Mouse (Mus musculus) limb, embryonic 13.5 days (tissue): ENCODE measurements at regions not wholly inside any gene's neighbourhood (a gene's known extent, or its start where the extent isn't known, plus 50 kb on each side); places are given as distances from the start of the nearest gene placed in this dataset.
"Not testable (repeated sequence)": the region's sequence is repeated elsewhere in the genome, so short reads cannot be mapped to it uniquely, and the experiment has no call there.

Experiments used
- ATAC-seq: fragments of 200-750 bp; cut with Nextera tagmentation; 2 replicates; pipeline ENCODE4 v1.8.0; 2017; ENCODE audit warnings: low read depth, moderate number of reproducible peaks, moderate TSS enrichment; ENCODE audit not compliant: low FRiP score
- H3K27ac ChIP-seq: fragments of 300-500 bp; sonication (generic); 2 replicates; pipeline ENCODE4 v1.5.1; 2015; ENCODE audit warnings: inconsistent platforms, mild to moderate bottlenecking, moderate library complexity
- H3K27me3 ChIP-seq: fragments of 300-500 bp; sonication (generic); 2 replicates; pipeline ENCODE4 v1.6.1; 2015; ENCODE audit warnings: mild to moderate bottlenecking, inconsistent platforms
- H3K36me3 ChIP-seq: fragments of 300-500 bp; sonication (generic); 2 replicates; pipeline ENCODE4 v1.6.1; 2015; ENCODE audit warnings: inconsistent platforms, mild to moderate bottlenecking, moderate library complexity
- H3K4me1 ChIP-seq: fragments of 300-500 bp; sonication (generic); 2 replicates; pipeline ENCODE4 v1.6.1; 2015; ENCODE audit warnings: inconsistent platforms
- H3K4me2 ChIP-seq: fragments of 300-500 bp; sonication (generic); replicated peaks from 2 replicates; pipeline ENCODE4 v1.6.1; 2015; ENCODE audit warnings: inconsistent platforms, mild to moderate bottlenecking, moderate library complexity
- H3K4me3 ChIP-seq: fragments of 300-500 bp; sonication (generic); 2 replicates; pipeline ENCODE4 v1.5.1; 2015; ENCODE audit warnings: moderate library complexity, mild to moderate bottlenecking, inconsistent platforms
- H3K9ac ChIP-seq: fragments of 300-500 bp; sonication (generic); 2 replicates; pipeline ENCODE4 v1.6.1; 2015; ENCODE audit warnings: mild to moderate bottlenecking, inconsistent platforms
- H3K9me3 ChIP-seq: fragments of 300-500 bp; sonication (generic); 2 replicates; pipeline ENCODE4 v1.6.1; 2016; ENCODE audit warnings: inconsistent platforms
- WGBS: fragments of 180-500 bp; shearing (Covaris S2); methylation state at CpG from one replicate; pipeline ENCODE4 v1.1.7; 2015; 5-methylcytosine and 5-hydroxymethylcytosine counted together

GRCm38 (mm10) chr7:129750936-129751335 is 159.3 kb downstream of the Wdr11 start:
- peaks cover 11% of the 10 kb centered on the region for H3K9me3 ChIP-seq
- no peak overlapping the region for H3K9ac ChIP-seq
- peaks cover 30% of the 10 kb centered on the region for H3K4me1 ChIP-seq
- no peak overlapping the region for H3K4me3 ChIP-seq
- ATAC-seq = no peak; the same call in 1 of the 2 replicates
- H3K36me3 ChIP-seq = no peaks in the 10 kb centered on the region
- H3K27me3 ChIP-seq = no peaks in the 10 kb centered on the region
- no peak overlapping the region for H3K4me2 ChIP-seq
- H3K27ac ChIP-seq = peak overlapping the region; percentile 11

GRCm38 (mm10) chr7:129754737-129755136 is 163.1 kb downstream of the Wdr11 start:
- H3K27me3 ChIP-seq = no peaks in the 10 kb centered on the region
- no peak for ATAC-seq
- 52% methylated on average over 5 of the region's 5 CpGs for WGBS
- H3K27ac ChIP-seq = no peak overlapping the region
- H3K9ac ChIP-seq = no peak overlapping the region
- peaks cover 4% of the 10 kb centered on the region; the same call in 1 of the 2 replicates for H3K9me3 ChIP-seq
- peaks cover 29% of the 10 kb centered on the region for H3K4me1 ChIP-seq
- no peaks in the 10 kb centered on the region for H3K36me3 ChIP-seq
- no peak overlapping the region for H3K4me2 ChIP-seq
- H3K4me3 ChIP-seq = no peak overlapping the region

GRCm38 (mm10) chr7:129756138-129756537 is 164.5 kb downstream of the Wdr11 start:
- H3K4me2 ChIP-seq = no peak overlapping the region
- no peak for ATAC-seq
- H3K9ac ChIP-seq = 0 out of 2 replicates have a peak overlapping the region, but pooled peaks have one; percentile 13
- peaks cover 35% of the 10 kb centered on the region for H3K4me1 ChIP-seq
- peaks cover 4% of the 10 kb centered on the region; the same call in 1 of the 2 replicates for H3K9me3 ChIP-seq
- H3K4me3 ChIP-seq = no peak overlapping the region
- no peaks in the 10 kb centered on the region for H3K36me3 ChIP-seq
- H3K27ac ChIP-seq = no peak overlapping the region
- 88% methylated on average over 6 of the region's 6 CpGs for WGBS
- no peaks in the 10 kb centered on the region for H3K27me3 ChIP-seq

GRCm38 (mm10) chr7:129759848-129760247 is 168.2 kb downstream of the Wdr11 start:
- no peak overlapping the region; the same call in 1 of the 2 replicates for H3K27ac ChIP-seq
- no peak overlapping the region for H3K4me3 ChIP-seq
- H3K9me3 ChIP-seq = peaks cover 4% of the 10 kb centered on the region; the same call in 1 of the 2 replicates
- no peak for ATAC-seq
- no peaks in the 10 kb centered on the region for H3K27me3 ChIP-seq
- H3K4me1 ChIP-seq = peaks cover 36% of the 10 kb centered on the region
- 79% methylated on average over 4 of the region's 4 CpGs for WGBS
- no peaks in the 10 kb centered on the region for H3K36me3 ChIP-seq
- H3K9ac ChIP-seq = no peak overlapping the region
- no peak overlapping the region for H3K4me2 ChIP-seq

GRCm38 (mm10) chr7:129760386-129760785 is 168.7 kb downstream of the Wdr11 start:
- no peaks in the 10 kb centered on the region for H3K27me3 ChIP-seq
- peaks cover 36% of the 10 kb centered on the region for H3K4me1 ChIP-seq
- H3K27ac ChIP-seq = 0 out of 2 replicates have a peak overlapping the region, but pooled peaks have one; percentile 3
- H3K4me2 ChIP-seq = no peak overlapping the region
- H3K9ac ChIP-seq = no peak overlapping the region
- no peak overlapping the region for H3K4me3 ChIP-seq
- no peak for ATAC-seq
- 68% methylated on average over 2 of the region's 2 CpGs for WGBS
- H3K9me3 ChIP-seq = peaks cover 4% of the 10 kb centered on the region; the same call in 1 of the 2 replicates
- H3K36me3 ChIP-seq = no peaks in the 10 kb centered on the region

- H3K9me3 ChIP-seq = no peaks in the 10 kb centered on the region
- peaks cover 3% of the 10 kb centered on the region; the same call in 1 of the 2 replicates for H3K27me3 ChIP-seq
- H3K9ac ChIP-seq = no peak overlapping the region
- H3K4me1 ChIP-seq = peaks cover 28% of the 10 kb centered on the region; the same call in 1 of the 2 replicates
- H3K27ac ChIP-seq = no peak overlapping the region
- 45% methylated on average over 5 of the region's 5 CpGs for WGBS
- H3K4me3 ChIP-seq = no peak overlapping the region
- H3K4me2 ChIP-seq = no peak overlapping the region
- no peaks in the 10 kb centered on the region for H3K36me3 ChIP-seq
- no peak for ATAC-seq
Observed at GRCm38 (mm10) chr7:129763754-129764153, 172.1 kb downstream of the Wdr11 start.

- no peak overlapping the region for H3K27ac ChIP-seq
- ATAC-seq = no peak
- no peak overlapping the region for H3K4me3 ChIP-seq
- H3K36me3 ChIP-seq = no peaks in the 10 kb centered on the region
- H3K4me1 ChIP-seq = peaks cover 28% of the 10 kb centered on the region; the same call in 1 of the 2 replicates
- no peak overlapping the region for H3K4me2 ChIP-seq
- H3K9ac ChIP-seq = no peak overlapping the region
- H3K27me3 ChIP-seq = peaks cover 5% of the 10 kb centered on the region; the same call in 1 of the 2 replicates
- WGBS = 85% methylated on average over 5 of the region's 5 CpGs
- no peaks in the 10 kb centered on the region for H3K9me3 ChIP-seq
Observed at GRCm38 (mm10) chr7:129764456-129764970, 172.8 kb downstream of the Wdr11 start.

- Histone ChIP-seq H3K27ac (no peak overlapping the region), H3K36me3 (no peaks in the 10 kb centered on the region), H3K27me3 (peaks cover 5% of the 10 kb centered on the region; the same call in 1 of the 2 replicates), H3K9ac (no peak overlapping the region), H3K4me1 (peaks cover 17% of the 10 kb centered on the region; the same call in 1 of the 2 replicates), H3K4me2 (no peak overlapping the region), H3K4me3 (no peak overlapping the region), H3K9me3 (no peaks in the 10 kb centered on the region)
- no peak for ATAC-seq
- WGBS = 87% methylated on average over 7 of the region's 7 CpGs
Observed at GRCm38 (mm10) chr7:129765681-129766080, 174.0 kb downstream of the Wdr11 start.

- Histone ChIP-seq H3K4me1 (peaks cover 13% of the 10 kb centered on the region; the same call in 1 of the 2 replicates), H3K4me3 (no peak overlapping the region), H3K4me2 (no peak overlapping the region), H3K9me3 (no peaks in the 10 kb centered on the region), H3K9ac (no peak overlapping the region), H3K27ac (no peak overlapping the region), H3K27me3 (peaks cover 5% of the 10 kb centered on the region; the same call in 1 of the 2 replicates), H3K36me3 (no peaks in the 10 kb centered on the region)
- ATAC-seq = no peak
- WGBS = 88% methylated on average over 6 of the region's 6 CpGs
Observed at GRCm38 (mm10) chr7:129766087-129766834, 174.6 kb downstream of the Wdr11 start.

GRCm38 (mm10) chr7:129769673-129770072 is 178.0 kb downstream of the Wdr11 start:
- H3K4me3 ChIP-seq, H3K27ac ChIP-seq, H3K9me3 ChIP-seq, H3K4me2 ChIP-seq, H3K36me3 ChIP-seq, H3K9ac ChIP-seq, ATAC-seq: not testable (repeated sequence)
- H3K27me3 ChIP-seq = peaks cover 13% of the 10 kb centered on the region; the same call in 1 of the 2 replicates
- WGBS = 42% methylated on average over 1 of the region's 1 CpGs
- peaks cover 28% of the 10 kb centered on the region for H3K4me1 ChIP-seq

GRCm38 (mm10) chr7:129771876-129772275 is 180.2 kb downstream of the Wdr11 start:
- Histone ChIP-seq H3K4me2 (no peak overlapping the region), H3K36me3 (no peaks in the 10 kb centered on the region), H3K9me3 (no peaks in the 10 kb centered on the region), H3K9ac (no peak overlapping the region), H3K27ac (peak overlapping the region; percentile 8; the same call in 1 of the 2 replicates), H3K27me3 (peaks cover 20% of the 10 kb centered on the region; the same call in 1 of the 2 replicates), H3K4me3 (no peak overlapping the region), H3K4me1 (peaks cover 35% of the 10 kb centered on the region)
- no peak for ATAC-seq
- WGBS = 91% methylated on average over 2 of the region's 2 CpGs
